Mouse (Mus musculus) C2C12 (cell line): Measurements from ENCODE around the gene Rad51b.

ENCODE experiments used
- CEBPB ChIP-seq: IDR thresholded peaks from one replicate; pipeline ENCODE4 v1.6.1; 2011; ENCODE audit warnings: low read depth, mild to moderate bottlenecking, control low read depth, moderate library complexity
- CTCF ChIP-seq: IDR thresholded peaks from one replicate; pipeline ENCODE4 v1.5.1; 2011; ENCODE audit not compliant: control insufficient read depth, insufficient read depth, insufficient read length
- MAX ChIP-seq: IDR thresholded peaks from one replicate; pipeline ENCODE4 v1.6.1; 2011; ENCODE audit warnings: mild to moderate bottlenecking, control low read depth
- MYOG ChIP-seq: IDR thresholded peaks from one replicate; pipeline ENCODE4 v1.6.1; 2011; ENCODE audit not compliant: control insufficient read depth, insufficient read length; ENCODE audit errors: extremely low read depth
- USF1 ChIP-seq: IDR thresholded peaks from one replicate; pipeline ENCODE4 v1.6.1; 2011; ENCODE audit warnings: low read depth, mild to moderate bottlenecking, control low read depth, moderate library complexity

- no peak for TF ChIP-seq MYOG
- TF ChIP-seq CTCF, result no peak
- TF ChIP-seq MAX, result no peak
- no peak for TF ChIP-seq CEBPB
- TF ChIP-seq USF1, result no peak
Measured at GRCm38 (mm10) chr12:79647976-79648375, 350.9 kb downstream of the Rad51b start.
